Mouse (Mus musculus) testis, postnatal 10 days (tissue): ENCODE data around the gene Ripor3.
A peak's percentile ranks its signal among the peaks of the same experiment; 100 is the strongest.

Experiments
- DNase-seq: peaks from one replicate; pipeline ENCODE4 v3.0.0; 2021; ENCODE audit warnings: low spot score

The Ripor3 gene

DNA sequence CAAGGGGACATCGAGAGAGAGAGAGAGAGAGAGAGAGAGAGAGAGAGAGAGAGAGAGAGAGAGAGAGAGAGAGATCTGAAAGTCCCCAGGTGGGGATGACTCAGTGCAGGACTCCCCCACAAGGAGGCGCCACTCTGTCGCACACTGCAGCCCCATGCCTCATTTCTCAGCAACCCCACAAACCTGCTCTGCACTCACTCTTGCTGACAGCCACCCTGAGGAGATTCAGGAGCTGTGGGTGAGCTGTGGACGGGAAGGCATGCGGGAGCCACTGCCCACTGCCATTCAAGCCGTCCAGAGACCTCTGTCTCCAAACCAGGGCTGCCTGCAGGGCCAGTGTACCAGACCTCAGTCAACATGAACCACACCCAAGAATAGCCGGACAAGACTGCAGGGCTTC lies 23.7 kb downstream of the Ripor3 start:
- peak; percentile 76 for DNase-seq

DNA sequence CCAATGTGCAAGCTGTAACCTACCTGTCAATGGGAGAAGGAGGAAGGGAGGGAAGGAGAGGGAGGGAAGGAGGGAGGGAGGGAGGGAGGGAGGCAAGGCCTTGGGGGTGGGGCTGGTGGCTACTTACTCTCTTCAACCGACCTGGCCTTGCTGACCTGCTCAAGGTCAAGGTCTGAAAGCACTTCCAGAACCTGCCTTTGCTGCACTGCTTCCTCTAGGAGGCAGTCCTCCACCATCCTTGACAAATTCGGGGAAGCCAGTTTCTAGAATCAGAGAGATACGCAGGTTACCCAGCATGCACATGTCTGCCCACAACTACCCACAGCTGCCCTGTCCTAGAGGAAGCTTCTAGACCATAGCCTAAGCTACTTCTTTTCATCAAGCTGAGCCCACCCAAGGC lies 25.5 kb downstream of the Ripor3 start:
- DNase-seq, result no peak

DNA sequence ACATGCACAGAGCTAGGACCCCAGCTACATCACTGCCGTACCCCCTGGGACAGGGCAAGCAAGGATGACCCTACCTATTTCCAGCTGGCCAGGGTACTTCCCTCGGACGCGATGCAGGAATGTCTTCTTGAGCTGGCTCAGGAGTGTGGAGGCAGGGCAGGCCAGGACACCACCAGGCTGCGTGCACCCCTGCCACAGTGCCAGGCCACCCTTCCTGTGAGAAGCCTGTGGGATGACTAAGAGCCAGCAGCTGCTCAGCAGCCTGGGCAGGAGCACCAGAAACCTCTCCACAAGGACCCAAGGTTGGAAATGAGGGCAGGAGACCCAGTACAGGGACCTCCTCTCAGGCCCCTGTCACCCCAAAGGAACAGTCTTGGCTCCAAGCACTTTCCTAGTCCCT lies 26.0 kb downstream of the Ripor3 start:
- DNase-seq, result no peak

DNA sequence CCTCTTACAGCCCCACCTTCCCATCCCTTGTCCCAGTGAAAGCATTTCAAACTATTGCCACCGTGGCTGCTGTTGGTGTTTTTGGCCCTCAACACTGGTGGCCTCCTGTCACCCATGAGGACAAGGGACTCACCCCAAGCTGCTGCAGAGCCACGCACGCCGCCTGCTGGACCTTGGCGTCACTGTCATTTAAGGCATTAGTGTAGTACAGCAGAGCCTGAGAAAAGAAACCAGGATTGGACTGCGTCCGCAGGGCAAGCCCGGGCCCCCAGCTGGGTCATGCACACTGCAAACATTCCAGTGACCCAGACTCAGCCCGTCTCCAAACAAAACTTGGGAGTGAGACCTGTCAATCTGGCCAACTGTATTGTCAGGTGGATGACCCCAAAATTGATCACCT lies 27.8 kb downstream of the Ripor3 start:
- peak; percentile 65 for DNase-seq

DNA sequence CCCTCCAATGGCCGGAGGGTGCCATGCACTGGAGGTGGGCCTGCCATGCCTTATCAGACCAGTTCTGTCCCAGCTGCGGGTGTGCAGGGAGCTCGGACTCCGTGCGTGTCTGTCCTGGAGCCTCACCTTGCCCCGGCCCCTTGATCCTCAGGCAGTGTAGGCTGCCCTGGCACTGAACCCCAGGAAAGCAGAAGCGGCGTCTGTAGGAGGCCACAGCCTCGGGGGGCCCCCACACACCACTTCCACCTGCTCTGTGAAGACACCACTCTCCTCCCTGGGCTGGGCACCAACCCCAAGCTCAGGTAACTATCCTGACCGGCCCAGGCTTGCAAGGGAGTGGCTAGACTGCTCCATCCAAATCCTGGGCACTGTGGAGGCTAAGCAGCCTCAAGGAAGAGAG lies 30.0 kb downstream of the Ripor3 start:
- DNase-seq, result no peak

DNA sequence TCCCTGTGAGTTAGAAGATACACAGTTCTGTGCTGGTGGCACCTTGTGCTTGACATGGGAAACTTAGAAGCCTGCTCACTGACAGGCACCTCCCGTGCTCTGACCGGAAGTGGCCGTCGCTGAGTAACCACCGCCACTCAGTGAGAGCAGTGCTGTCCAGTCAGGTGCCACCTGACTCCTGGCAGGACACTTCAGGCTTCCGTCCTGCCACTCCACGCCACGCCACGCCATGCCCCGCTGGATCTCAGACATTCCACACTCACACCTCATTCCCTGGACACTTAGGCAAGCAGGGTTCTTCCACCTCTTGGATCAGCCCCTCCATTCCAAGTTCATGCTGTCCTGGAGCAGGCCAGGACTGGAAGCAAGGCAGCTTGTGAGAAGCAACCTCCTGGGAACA lies 32.1 kb downstream of the Ripor3 start:
- no peak for DNase-seq

DNA sequence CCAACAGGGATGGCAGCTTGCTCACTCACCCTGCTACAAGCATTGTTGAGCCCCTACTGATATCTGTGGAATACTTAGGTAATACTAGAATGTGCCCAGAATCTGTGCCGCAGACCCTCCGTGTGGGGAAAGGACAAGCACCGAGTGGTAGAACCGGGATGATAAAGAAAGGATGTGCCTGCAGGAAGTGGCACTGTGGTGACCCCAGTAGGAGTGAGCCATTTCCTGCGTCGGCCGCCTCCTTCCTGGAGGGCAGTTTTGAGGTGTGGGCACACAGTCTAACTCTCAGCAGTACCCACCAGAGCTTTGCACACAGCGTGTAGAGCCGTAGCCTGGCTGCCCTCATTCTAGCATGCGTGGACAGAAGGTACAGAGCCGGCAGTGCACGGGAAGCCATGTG lies 34.7 kb downstream of the Ripor3 start:
- DNase-seq, result no peak

DNA sequence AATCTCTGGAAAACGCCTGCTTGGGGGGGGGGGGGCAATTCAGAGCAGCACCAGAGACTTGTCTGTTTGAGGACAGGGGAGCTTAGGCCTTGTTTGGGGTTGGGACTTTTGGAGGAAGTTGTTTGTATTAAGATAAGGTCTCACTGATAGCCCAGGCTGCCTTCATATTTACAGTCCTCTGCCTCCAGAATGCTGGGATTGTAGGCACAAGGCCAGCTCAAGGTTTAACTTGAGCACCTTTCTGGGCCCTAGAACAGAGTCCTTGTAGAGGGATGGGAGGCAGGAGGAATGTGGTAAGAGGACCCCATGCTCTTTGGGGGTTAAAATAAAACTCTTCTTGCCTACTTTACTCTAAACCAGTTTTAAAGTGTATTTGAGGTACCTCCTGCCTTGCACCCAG lies 37.6 kb downstream of the Ripor3 start:
- DNase-seq, result no peak

DNA sequence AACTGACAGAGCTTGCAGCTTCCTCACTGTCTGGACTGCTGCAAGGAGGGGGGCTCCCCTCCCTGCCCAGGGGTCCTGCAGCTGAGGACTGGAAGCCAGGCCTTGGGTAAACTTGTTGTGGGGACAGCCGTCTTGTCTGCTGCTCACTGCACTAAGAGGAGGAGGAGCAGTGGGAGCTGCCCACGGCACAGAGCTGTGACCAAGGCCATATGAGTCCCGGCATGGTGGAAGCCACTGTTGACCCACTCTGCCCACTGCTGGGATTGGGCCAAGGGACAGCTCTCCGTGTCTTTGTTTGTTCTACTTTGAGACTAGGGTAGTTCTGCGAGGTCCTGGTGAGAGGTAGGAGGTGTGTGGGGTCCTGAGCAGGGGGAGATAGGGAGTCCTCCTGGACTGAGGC lies 38.3 kb downstream of the Ripor3 start:
- no peak for DNase-seq

DNA sequence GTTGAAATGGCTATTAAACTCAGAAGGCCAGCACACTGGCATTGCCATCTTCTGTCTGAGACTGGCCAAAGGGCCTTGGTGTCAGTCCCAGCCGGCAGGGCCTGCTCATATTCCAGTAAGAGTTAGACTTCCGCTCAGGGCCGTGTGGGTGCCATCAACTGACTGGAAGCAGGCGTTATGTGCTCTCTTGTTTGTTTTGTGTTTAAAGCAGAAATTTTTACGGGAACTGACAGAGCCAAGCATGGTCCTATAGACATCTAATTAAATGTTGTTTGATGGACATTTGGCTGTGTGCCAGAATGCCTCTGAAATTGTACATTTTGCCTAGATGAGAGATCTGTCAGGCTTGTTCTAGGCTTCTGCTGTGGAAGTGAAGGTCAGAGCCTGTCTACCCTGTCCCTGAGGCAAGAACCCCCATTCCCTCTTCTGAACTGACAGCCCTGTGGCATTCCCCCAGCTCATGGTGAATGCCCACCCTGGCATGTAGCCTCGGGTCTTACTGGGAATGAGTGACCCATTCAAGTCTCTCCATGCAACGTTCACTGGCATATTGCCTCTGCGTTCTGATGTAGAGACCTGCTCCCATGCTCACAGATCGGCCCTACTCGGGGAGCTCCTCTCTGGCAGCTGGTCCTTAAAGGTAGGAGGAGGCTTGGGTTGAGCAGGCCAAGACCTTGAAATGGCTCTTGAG lies 40.4 kb downstream of the Ripor3 start:
- no peak for DNase-seq

DNA sequence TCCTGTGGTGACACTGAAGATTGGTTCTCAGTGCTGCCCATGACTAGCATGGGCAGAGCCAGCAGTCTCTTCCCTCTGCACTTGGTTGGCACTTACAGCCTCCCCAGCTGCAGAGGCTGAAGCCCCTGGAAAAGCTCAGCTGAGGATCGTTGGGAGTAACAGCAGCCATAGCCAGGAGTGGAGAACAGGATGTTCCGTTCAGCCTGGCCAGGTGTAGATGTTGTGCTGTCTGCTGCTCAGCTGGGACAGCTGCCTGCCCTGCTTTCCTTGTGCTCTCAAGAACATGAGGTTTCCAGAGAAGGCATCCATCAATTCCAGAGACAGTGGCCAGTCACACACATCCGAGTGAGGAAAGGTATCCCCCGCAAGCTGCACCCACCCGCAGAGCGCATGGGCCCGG lies 41.9 kb downstream of the Ripor3 start:
- DNase-seq, result no peak

DNA sequence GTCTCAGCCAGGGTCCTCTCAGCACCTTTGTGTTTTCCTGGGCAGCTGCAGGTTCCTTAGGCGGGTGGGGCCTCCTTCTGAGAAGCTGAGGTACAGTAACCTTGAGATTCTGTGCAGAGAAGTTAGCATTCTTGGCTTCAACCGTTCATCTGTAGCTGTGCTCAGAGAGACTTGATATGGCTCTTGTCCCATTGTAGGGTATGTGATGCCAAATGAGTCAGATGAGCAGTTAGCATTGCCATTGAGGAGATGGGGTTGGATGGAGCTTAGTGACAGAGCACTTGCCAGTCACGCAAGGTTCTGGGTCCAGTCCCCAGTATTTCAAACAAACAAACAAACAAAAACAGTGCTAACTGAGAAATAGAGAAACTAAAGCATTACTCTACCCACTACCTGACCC lies 44.5 kb downstream of the Ripor3 start:
- DNase-seq, result no peak

DNA sequence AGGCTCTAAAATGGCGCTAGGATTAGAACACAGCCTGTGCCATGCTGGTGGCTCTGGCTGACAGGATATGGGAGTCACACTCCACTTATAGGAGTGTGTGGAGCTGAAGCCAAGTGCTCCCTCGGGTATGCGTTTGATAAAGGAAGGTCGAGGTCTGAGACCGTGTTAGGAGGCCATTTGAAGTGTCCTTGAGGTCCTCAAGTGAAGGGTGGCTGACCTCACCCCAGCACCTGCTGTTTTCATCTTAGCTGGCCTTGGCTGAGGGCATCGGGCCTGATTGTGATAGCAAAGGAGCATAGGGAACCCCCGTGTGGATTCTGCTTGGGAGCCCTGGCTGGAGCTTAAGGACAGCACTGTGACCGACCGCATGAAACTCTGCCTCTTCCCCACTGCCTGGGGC lies 46.1 kb downstream of the Ripor3 start:
- DNase-seq, result no peak

DNA sequence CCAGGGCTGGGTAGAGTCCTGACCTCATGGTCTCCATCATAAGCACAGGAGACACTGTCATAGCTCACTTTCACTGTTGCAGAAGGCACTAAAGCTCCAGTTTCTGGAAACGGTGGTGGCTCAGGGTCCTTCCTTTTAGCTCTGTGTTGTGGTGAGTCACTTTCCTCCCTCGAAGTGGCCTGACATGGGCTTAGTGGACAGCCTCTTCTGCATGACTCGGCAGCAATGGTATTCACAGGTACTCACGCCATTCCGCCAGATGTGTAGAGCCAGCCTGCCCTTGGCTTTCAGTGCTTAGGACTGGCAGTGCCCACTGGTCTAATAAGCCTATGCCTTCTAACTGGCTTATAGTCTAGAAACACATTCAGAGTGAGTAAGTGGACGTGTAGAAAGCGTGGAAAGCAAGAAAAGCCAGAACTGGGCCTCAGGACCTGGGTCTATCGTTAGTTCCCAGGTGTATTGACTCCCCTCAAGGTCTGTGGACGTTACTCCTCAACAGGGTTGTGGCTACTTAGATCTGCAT lies 46.6 kb downstream of the Ripor3 start:
- no peak for DNase-seq

DNA sequence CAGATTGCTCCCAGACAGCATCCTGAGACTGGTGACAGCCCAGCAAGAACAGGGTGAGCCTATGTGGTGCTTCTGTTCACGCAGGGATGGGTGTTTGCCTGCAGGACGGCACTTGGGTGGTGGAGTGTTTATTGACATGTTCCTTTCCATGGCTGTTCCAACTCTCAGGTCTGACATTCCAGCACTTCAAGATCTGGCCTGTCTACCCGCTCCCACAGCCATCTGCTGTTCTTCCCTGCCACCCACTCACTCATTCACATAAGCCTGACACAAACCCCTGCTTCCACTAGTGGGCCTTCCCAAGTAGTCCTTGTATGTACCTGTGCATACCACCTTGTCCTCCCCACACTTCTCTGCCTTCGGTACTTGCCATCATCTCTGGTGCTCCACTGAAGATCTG lies 47.2 kb downstream of the Ripor3 start:
- DNase-seq, result no peak

DNA sequence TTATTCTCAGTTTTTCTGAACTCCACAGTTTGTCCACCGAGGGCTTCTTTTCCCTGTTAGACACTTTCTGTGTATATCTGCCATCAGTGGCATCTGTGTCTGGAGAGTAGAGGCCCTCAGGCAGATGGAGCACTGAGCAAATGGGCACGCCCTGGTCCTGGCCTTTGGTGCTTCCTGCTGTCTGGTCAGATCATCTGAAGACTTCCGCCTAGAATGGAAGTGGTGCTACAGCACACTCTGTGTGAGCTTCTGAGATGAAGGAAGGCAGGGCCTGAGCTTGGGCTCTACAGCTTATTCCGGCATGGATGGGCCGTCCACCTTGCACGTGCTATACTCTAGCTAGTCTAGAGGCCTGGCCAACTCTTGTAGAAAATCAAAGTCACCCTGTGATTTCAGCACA lies 48.1 kb downstream of the Ripor3 start:
- DNase-seq, result no peak

DNA sequence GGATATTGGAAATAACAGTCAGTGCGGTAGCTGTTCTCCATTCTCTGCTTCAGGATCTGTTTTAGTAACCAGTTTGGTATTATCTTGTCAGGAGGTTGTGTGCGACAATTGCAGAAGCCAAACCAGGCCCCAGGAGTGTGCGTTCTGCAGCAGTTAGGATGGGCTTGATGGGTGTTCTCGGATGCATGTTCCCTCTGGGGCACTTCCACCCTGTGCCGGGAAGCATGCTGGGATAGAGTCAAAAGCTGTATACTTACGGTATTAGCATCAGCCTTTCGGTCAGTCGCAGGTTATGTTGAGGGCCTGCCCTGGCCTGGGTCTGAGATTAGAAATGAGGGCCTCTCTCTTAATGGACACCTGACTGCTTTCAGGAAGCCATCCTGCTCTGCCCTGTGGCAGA lies 49.8 kb downstream of the Ripor3 start:
- no peak for DNase-seq

DNA sequence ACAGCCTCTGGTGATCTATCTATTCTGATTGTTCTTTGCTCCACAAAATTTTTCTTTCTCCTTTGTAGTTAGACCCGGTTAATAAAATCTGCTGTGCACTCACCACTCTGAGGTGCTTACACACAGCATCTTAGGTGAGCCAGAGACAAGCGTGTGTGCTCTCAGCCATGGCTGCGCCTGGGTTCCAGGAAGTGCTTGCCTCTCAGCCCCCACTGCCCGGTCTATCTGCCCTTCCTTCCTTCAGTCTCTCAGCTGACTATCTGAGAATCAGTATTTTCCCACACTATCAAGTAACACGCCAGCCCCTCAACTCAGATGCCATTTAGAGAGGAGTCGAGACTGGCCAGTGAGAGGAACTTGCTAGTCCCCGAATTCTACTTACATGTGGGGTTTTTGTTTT lies 50.4 kb downstream of the Ripor3 start:
- no peak for DNase-seq

DNA sequence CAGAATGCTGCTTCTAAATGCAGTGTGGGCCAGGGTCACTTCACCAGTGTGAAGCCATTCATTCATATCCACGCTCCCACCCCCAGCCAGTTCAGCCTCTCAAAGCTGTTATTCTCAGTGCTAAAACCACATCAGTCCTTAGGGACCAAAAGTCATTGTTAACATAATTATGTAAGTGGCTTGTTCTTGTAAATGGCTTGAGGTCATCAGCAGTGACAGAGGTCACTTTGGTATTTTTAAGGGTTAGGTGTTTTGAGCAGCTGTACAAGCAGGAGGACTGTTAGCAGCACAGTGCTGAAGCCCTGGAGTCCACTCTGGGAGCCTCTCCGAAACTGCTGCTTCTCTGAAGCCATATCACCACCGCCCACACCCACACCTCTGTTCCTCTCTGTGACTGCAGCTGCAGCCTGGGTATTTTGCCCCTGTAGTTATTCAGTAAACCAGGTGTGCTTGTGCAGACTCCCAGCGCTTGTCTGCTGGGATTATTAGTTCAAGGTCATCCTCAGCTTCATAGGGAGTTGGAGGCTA lies 51.0 kb downstream of the Ripor3 start:
- no peak for DNase-seq

DNA sequence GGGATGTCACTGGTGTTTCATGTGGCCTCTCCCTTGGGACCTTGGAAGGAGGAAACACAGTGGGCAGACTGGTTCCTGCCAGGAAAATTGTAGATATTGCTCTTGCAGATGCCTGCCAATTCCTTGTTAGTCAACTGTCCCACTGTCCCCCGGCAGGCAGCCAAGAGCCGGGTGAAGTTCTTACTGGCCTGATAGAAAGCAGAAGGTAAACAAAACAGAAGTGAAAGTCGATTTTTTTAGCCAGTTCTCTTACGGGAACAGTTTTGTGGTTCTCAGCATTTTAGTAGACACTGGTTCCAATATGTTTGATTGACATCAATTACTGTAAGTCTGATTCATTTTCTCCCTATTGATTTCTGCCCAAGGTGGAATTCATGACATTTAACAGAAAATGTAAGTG lies 51.6 kb downstream of the Ripor3 start:
- peak; percentile 88 for DNase-seq

DNA sequence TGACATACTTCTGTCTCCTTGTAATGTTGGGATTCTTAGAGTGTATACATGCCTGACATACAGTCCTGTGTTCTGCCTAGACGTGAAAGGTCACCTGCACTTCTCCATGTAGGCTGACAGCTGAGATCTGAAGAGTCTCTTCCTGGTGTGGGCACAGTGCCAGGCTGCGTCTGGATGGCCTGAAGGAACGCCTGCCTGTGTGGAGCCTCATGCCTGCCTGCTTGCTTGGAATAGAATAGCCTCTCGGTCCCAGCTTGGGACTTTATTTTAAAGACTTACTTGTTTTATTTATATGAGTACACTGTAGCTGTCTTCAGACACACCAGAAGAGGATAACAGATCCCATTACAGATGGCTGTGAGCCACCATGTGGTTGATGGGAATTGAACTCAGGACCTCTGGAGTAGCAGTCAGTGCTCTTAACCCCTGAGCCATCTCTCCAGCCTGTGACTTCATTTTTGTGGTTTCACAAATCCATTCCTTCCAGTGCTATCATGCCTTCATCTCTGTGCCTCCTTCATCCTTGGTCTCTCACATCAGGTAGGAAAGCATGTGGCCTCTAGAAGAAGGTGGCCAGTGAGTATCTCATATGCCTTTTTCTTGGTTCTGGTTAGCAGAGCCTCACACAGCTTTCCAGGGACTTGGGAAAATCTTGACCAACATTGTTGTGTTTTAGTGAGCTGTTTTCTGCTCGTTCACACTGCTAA lies 52.2 kb downstream of the Ripor3 start:
- DNase-seq, result peak; percentile 73

DNA sequence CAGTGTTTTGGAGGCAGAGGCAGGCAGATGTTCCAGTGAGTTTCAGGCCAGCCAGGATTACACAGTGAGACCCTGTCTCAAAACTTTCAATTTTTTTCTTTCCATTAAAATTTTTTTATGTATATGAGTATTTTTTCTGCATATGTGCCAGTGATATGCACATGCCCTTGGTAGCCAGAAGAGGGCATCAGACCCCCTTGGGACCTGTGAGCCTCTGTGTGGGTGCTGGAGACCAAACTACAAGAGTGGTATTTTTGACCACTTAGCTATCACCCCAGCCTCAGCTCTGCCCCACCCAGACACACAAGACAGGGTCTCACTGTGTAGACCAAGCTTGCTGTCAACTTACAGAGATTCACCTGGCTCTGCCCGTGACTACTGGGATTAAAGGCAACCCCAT lies 52.9 kb downstream of the Ripor3 start:
- no peak for DNase-seq

DNA sequence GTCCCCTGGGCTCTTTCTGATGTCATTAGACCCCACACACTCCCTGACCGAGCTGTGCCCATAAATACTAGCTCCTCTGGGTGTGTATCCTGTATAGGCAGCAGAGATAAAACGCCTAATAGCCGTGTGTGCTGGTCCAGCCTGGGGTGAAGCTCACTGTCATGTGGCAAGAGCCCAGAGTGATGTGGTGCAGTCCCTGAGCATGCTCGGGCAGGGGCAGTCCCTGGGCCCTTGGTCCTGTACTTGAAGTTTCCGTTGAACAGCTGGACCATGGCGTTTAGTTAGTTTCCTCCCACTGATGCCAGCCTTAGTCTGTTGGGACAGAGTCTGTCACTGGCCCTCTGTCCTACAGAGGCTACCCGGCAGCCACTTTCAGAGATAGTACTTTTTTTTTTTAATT lies 55.5 kb downstream of the Ripor3 start:
- DNase-seq, result no peak

DNA sequence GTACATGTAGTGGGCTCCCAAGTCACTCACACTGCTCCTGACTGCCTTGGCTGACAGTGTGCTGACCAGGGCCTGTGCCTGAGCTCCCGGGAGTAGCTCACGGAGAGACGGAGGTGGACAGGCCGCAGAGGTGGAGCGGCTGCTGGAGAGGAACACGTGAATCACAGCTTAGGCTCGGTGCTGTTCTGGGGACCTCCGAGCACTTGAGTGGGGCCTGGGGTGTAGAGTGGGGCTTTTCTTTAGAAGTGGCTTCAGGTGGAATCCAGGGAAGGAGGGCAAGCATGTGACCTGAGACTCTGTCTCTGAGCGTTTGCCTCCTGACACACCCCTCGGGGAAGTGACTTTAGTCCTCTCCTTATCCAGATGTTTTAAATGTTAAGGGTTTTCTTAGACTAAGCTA lies 56.6 kb downstream of the Ripor3 start:
- no peak for DNase-seq
